Mouse (Mus musculus) inflammation-experienced regulatory T-cells, adult 6 months (primary cell): ENCODE results near the gene Ripply2. TPM values are rescaled to one million over a fixed set of nuclear protein-coding genes. Genes with fewer than 3 reads are reported as not detected.
"Not testable (repeated sequence)": the region's sequence is repeated elsewhere in the genome, so short reads cannot be mapped to it uniquely, and the experiment has no call there.

ENCODE experiments used
- ATAC-seq: one replicate; pipeline ENCODE4 v1.8.0; 2017
- polyA plus RNA-seq, 3 experiments: library from polyadenylated mRNA; unstranded; fragments of 100-300 nt; shearing (Covaris generic); gene quantifications; one replicate each; pipeline ENCODE4 v1.2.1; 2017

Gene Ripply2
- not detected for polyA plus RNA-seq

GRCm38 (mm10) chr9:87015288-87015937, at the start of gene Ripply2:
Gene Ripply2, plus strand, starts transcription at chr9:87015537.
- no peak for ATAC-seq

GRCm38 (mm10) chr9:86972471-86972870, 42.9 kb upstream of the Ripply2 start:
- ATAC-seq: not testable (repeated sequence)

GRCm38 (mm10) chr9:86973562-86973961, 41.8 kb upstream of the Ripply2 start:
- no peak for ATAC-seq

- ATAC-seq: no peak
These were observed 38.4 kb upstream of the Ripply2 start for GRCm38 (mm10) chr9:86976896-86977295.

GRCm38 (mm10) chr9:86978257-86978907, 37.0 kb upstream of the Ripply2 start:
- ATAC-seq: no peak

GRCm38 (mm10) chr9:86980048-86980447, 35.3 kb upstream of the Ripply2 start:
- no peak for ATAC-seq

GRCm38 (mm10) chr9:86980942-86981341, 34.4 kb upstream of the Ripply2 start:
- ATAC-seq: no peak

GRCm38 (mm10) chr9:86981551-86981950, 33.8 kb upstream of the Ripply2 start:
- no peak for ATAC-seq

GRCm38 (mm10) chr9:86984583-86984982, 30.8 kb upstream of the Ripply2 start:
- no peak for ATAC-seq

GRCm38 (mm10) chr9:86985105-86985504, 30.2 kb upstream of the Ripply2 start:
- ATAC-seq: no peak

GRCm38 (mm10) chr9:86986703-86987296, 28.5 kb upstream of the Ripply2 start:
- ATAC-seq: no peak

- no peak for ATAC-seq
These were observed 25.5 kb upstream of the Ripply2 start for GRCm38 (mm10) chr9:86989822-86990221.

GRCm38 (mm10) chr9:86991758-86992157, 23.6 kb upstream of the Ripply2 start:
- no peak for ATAC-seq

- ATAC-seq: no peak
These were observed 18.2 kb upstream of the Ripply2 start for GRCm38 (mm10) chr9:86997046-86997691.

GRCm38 (mm10) chr9:86999956-87000582, 15.3 kb upstream of the Ripply2 start:
- no peak for ATAC-seq

GRCm38 (mm10) chr9:87004701-87005434, 10.5 kb upstream of the Ripply2 start:
- ATAC-seq: no peak

- ATAC-seq: no peak
These were observed 9.9 kb upstream of the Ripply2 start for GRCm38 (mm10) chr9:87005435-87005779.

GRCm38 (mm10) chr9:87008507-87008906, 6.8 kb upstream of the Ripply2 start:
- no peak for ATAC-seq

GRCm38 (mm10) chr9:87008919-87009318, 6.4 kb upstream of the Ripply2 start:
- ATAC-seq: no peak

GRCm38 (mm10) chr9:87015938-87016294, 579 bp downstream of the Ripply2 start:
- ATAC-seq: no peak

- peak; percentile 96 for ATAC-seq
These were observed 6.6 kb downstream of the Ripply2 start, which contains the start of gene Cyb5r4 for GRCm38 (mm10) chr9:87021778-87022523. Gene Cyb5r4, plus strand, starts transcription at chr9:87022014.

- no peak for ATAC-seq
These were observed 10.4 kb downstream of the Ripply2 start for GRCm38 (mm10) chr9:87025764-87026163.
